Mouse (Mus musculus) gastrocnemius, adult 8-10 months (tissue): ENCODE results near the gene Ahsa1. TPM values are rescaled to one million over a fixed set of nuclear protein-coding genes. Genes with fewer than 3 reads are reported as not detected.
"Not testable (repeated sequence)": the region's sequence is repeated elsewhere in the genome, so short reads cannot be mapped to it uniquely, and the experiment has no call there.

ENCODE experiments used
- DNase-seq, 2 experiments: peaks; one replicate each; pipeline ENCODE4 v3.0.0; 2022; ENCODE audit warnings: low spot score in 2 of 2
- microRNA-seq: library from miRNA; unstranded; fragments of <30 nt; microRNA quantifications from one replicate; pipeline ENCODE4 v1.2.0, GENCODE M21; 2022
- total RNA-seq, 4 experiments: library from RNA; stranded (reverse); gene quantifications; 2 replicates each; pipeline ENCODE4 v1.2.4; 2022

The Ahsa1 gene
- total RNA-seq, 4 experiments from 2014 or later, result 106 to 131 (median 116) TPM

GRCm38 (mm10) chr12:87281766-87282165 lies 15.5 kb downstream of the Ahsa1 start:
- DNase-seq, result no peak

- DNase-seq, result no peak
Observed at GRCm38 (mm10) chr12:87282743-87283142, 16.5 kb downstream of the Ahsa1 start.

GRCm38 (mm10) chr12:87283706-87284105 lies 17.4 kb downstream of the Ahsa1 start:
- DNase-seq, result no peak

GRCm38 (mm10) chr12:87284268-87284667 lies 18.0 kb downstream of the Ahsa1 start:
- no peak for DNase-seq

GRCm38 (mm10) chr12:87284726-87285125 lies 18.4 kb downstream of the Ahsa1 start:
- no peak for DNase-seq

GRCm38 (mm10) chr12:87289100-87289499 lies 22.8 kb downstream of the Ahsa1 start:
- DNase-seq, result no peak

- no peak for DNase-seq
Observed at GRCm38 (mm10) chr12:87293934-87294333, 27.7 kb downstream of the Ahsa1 start.

- peak in 1 of 2 experiments; percentile 9 for DNase-seq
Observed at GRCm38 (mm10) chr12:87299037-87299656, 32.9 kb downstream of the Ahsa1 start.

GRCm38 (mm10) chr12:87299657-87300440 lies 33.6 kb downstream of the Ahsa1 start, which contains the start of gene Ism2:
Gene Ism2, minus strand, starts transcription at chr12:87299705.
- no peak for DNase-seq

GRCm38 (mm10) chr12:87300441-87300690 lies 34.1 kb downstream of the Ahsa1 start:
- DNase-seq, result no peak

- no peak for DNase-seq
Observed at GRCm38 (mm10) chr12:87301189-87301588, 34.9 kb downstream of the Ahsa1 start.

GRCm38 (mm10) chr12:87305767-87306583 lies 39.7 kb downstream of the Ahsa1 start:
- no peak for DNase-seq

- not testable (repeated sequence) for DNase-seq
Observed at GRCm38 (mm10) chr12:87306584-87306844, 40.2 kb downstream of the Ahsa1 start.

- DNase-seq, result no peak
Observed at GRCm38 (mm10) chr12:87313098-87313497, 46.8 kb downstream of the Ahsa1 start.

- DNase-seq, result no peak
Observed at GRCm38 (mm10) chr12:87317951-87318350, 51.7 kb downstream of the Ahsa1 start.

GRCm38 (mm10) chr12:87319229-87319628 lies 53.0 kb downstream of the Ahsa1 start:
- no peak for DNase-seq

Small RNA genes lying within 50 kb of the gene (microRNA-seq; reads per million reads assigned to microRNA genes)
- not detected for gene Gm47293

Other genes starting within 250 kb of the Ahsa1 start
- gene Tmem63c, start 245.1 kb upstream of the Ahsa1 start, total RNA-seq, result under 1 TPM in 1 of 4 experiments, not detected in 3; 0.10 TPM
- gene Ngb, start 163.9 kb upstream of the Ahsa1 start, total RNA-seq, result not detected
- 10 to 100 TPM; 32.8 to 41.0 (median 38.3) TPM for gene Gstz1, start 119.3 kb upstream of the Ahsa1 start, total RNA-seq
- gene Pomt2, start 118.5 kb upstream of the Ahsa1 start, total RNA-seq, result 1 to 10 TPM; 4.2 to 7.0 (median 4.9) TPM
- not detected for gene Samd15, start 66.8 kb upstream of the Ahsa1 start, total RNA-seq
- 1 to 10 TPM in 3 of 4 experiments, under 1 TPM in 1; 0.94 to 1.6 (median 1.5) TPM for gene Tmed8, start 66.0 kb upstream of the Ahsa1 start, total RNA-seq
- gene Noxred1, start 27.7 kb upstream of the Ahsa1 start, total RNA-seq, result under 1 TPM; 0.29 to 0.56 (median 0.38) TPM
- 1 to 10 TPM; 6.4 to 8.4 (median 7.5) TPM for gene Vipas39, start 223 bp upstream of the Ahsa1 start, total RNA-seq
- gene Ism2, start 33.2 kb downstream of the Ahsa1 start, total RNA-seq, result not detected
- 1 to 10 TPM; 4.7 to 5.6 (median 5.3) TPM for gene Sptlc2, start 121.9 kb downstream of the Ahsa1 start, total RNA-seq
- gene Slirp, start 177.4 kb downstream of the Ahsa1 start, total RNA-seq, result 100 to 1,000 TPM; 143 to 183 (median 163) TPM
- 1 to 10 TPM; 4.2 to 6.2 (median 5.3) TPM for gene Alkbh1, start 177.5 kb downstream of the Ahsa1 start, total RNA-seq
- gene Snw1, start 205.8 kb downstream of the Ahsa1 start, total RNA-seq, result 10 to 100 TPM; 46.5 to 56.6 (median 52.5) TPM
- gene Gm5788, start 228.2 kb downstream of the Ahsa1 start, total RNA-seq, result not detected
- gene Gm8300, start 247.8 kb downstream of the Ahsa1 start, total RNA-seq, result not detected